Mouse (Mus musculus) kidney, embryonic 15.5 days (tissue): ENCODE results near the gene Tesc. TPM values are rescaled to one million over a fixed set of nuclear protein-coding genes. Genes with fewer than 3 reads are reported as not detected.

Source experiments
- ATAC-seq: fragments of 200-750 bp; cut with Nextera tagmentation; replicated peaks from 2 replicates; pipeline ENCODE4 v1.8.0; 2017; ENCODE audit warnings: moderate TSS enrichment; ENCODE audit not compliant: low FRiP score
- H3K27ac ChIP-seq: fragments of 300-500 bp; sonication (generic); 2 replicates; pipeline ENCODE4 v1.5.1; 2015; ENCODE audit warnings: mild to moderate bottlenecking, inconsistent platforms
- H3K27me3 ChIP-seq: fragments of 300-500 bp; sonication (generic); 2 replicates; pipeline ENCODE4 v1.6.1; 2015; ENCODE audit warnings: inconsistent platforms
- H3K36me3 ChIP-seq: fragments of 300-500 bp; sonication (generic); 2 replicates; pipeline ENCODE4 v1.6.1; 2015; ENCODE audit warnings: inconsistent platforms
- H3K4me1 ChIP-seq: fragments of 300-500 bp; sonication (generic); 2 replicates; pipeline ENCODE4 v1.6.1; 2015; ENCODE audit warnings: inconsistent platforms
- H3K4me2 ChIP-seq: fragments of 300-500 bp; sonication (generic); 2 replicates; pipeline ENCODE4 v1.6.1; 2015; ENCODE audit warnings: moderate library complexity, mild to moderate bottlenecking, inconsistent platforms
- H3K4me3 ChIP-seq: fragments of 300-500 bp; sonication (generic); replicated peaks from 2 replicates; pipeline ENCODE4 v1.5.1; 2015; ENCODE audit warnings: mild to moderate bottlenecking, inconsistent platforms
- H3K9ac ChIP-seq: fragments of 300-500 bp; sonication (generic); 2 replicates; pipeline ENCODE4 v1.6.1; 2015; ENCODE audit warnings: mild to moderate bottlenecking, inconsistent platforms
- H3K9me3 ChIP-seq: fragments of 300-500 bp; sonication (generic); replicated peaks from 2 replicates; pipeline ENCODE4 v1.6.1; 2016; ENCODE audit warnings: inconsistent platforms
- WGBS: fragments of 180-500 bp; shearing (Covaris S2); methylation state at CpG from one replicate; pipeline ENCODE4 v1.1.7; 2015; ENCODE audit warnings: mixed read lengths; 5-methylcytosine and 5-hydroxymethylcytosine counted together
- polyA plus RNA-seq: library from polyadenylated mRNA; unstranded; fragments of >200 nt; fragmentation: Nextera tagmentation; extraction: Ambion mirVana; gene quantifications from 2 replicates; pipeline ENCODE4 v1.2.1, GENCODE M21; 2015

Gene Tesc
- polyA plus RNA-seq, 1 experiment from 2014 or later = 17.1 TPM

DNA sequence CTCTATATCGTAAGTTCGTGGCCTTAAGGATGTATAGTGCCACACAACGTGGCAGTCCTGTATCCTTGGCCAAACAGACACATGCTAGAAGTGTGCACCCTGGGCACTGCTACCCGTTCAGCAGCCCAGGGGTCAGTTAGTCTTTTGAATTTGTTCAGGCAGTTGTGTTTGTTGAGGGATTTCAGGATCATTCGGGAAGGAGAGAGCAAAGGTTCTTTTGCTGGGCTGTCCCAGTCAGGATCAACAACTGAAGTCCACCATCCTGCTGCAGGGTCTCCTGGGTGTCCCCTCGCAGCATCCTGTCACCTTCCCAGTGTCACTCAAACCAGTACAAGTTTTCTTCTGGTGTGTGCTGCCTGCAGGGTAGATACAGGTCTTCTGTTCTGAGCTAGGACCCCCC, 31.0 kb upstream of the Tesc start:
- no peak for ATAC-seq
- H3K4me3 ChIP-seq = no peak overlapping the region
- H3K36me3 ChIP-seq = peaks cover 100% of the 10 kb centered on the region
- no peaks in the 10 kb centered on the region for H3K27me3 ChIP-seq
- WGBS = 92% methylated on average over 6 of the region's 6 CpGs
- no peak overlapping the region for H3K4me2 ChIP-seq
- H3K9me3 ChIP-seq = no peaks in the 10 kb centered on the region
- H3K9ac ChIP-seq = no peak overlapping the region
- H3K27ac ChIP-seq = no peak overlapping the region
- no peaks in the 10 kb centered on the region for H3K4me1 ChIP-seq

DNA sequence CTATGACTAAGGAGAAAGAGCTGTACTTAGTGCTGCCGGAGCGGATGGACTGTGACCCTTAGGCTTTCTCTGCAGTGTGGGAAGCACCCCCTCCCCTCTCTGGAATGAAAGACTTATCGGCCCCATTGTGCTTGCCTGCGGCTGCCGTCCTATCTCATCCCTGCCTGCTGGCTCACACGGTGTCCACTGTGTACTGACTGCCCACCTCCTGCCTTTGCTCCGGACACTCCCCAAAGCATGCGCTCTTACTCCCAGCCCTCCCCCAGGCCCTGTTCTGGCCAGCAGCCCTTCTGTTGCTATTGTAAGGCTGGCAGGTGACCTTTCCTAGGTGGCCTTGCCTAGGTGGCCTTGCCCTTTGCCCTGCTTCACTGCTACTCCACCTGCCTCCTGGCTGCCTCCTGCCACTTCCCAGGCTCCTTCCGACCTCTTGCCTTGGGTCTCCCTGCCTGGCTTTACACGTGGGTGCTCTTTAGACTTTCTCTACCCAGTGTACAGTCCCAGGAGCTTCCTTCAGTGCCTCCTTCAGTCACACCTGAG, 30.0 kb upstream of the Tesc start:
- ATAC-seq = no peak
- WGBS = 73% methylated on average over 10 of the region's 10 CpGs
- no peak overlapping the region for H3K4me3 ChIP-seq
- H3K36me3 ChIP-seq = peaks cover 100% of the 10 kb centered on the region
- H3K9ac ChIP-seq = no peak overlapping the region
- H3K9me3 ChIP-seq = no peaks in the 10 kb centered on the region
- no peak overlapping the region for H3K27ac ChIP-seq
- H3K4me2 ChIP-seq = no peak overlapping the region
- no peaks in the 10 kb centered on the region for H3K4me1 ChIP-seq
- H3K27me3 ChIP-seq = no peaks in the 10 kb centered on the region

DNA sequence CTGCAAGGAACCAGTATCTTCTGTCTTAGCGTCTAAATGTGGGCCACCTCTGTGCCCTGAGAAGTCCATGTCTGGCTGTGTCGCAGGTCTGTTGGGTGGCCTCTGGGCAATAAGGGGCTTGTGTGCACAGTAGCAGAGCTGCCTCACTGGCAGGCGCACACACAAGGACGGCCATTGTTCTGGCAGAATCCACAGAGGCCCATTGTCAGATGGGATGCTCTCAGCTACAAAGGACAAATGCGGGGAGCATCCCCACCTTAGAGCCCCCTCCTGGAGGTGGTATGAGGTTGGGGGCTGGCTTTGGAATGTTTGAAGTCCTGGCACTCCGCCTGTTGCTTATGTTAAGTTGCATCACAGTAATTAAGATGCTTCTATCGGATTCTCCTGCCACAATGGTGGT, 28.5 kb upstream of the Tesc start:
- WGBS = 89% methylated on average over 7 of the region's 7 CpGs
- ATAC-seq = no peak

DNA sequence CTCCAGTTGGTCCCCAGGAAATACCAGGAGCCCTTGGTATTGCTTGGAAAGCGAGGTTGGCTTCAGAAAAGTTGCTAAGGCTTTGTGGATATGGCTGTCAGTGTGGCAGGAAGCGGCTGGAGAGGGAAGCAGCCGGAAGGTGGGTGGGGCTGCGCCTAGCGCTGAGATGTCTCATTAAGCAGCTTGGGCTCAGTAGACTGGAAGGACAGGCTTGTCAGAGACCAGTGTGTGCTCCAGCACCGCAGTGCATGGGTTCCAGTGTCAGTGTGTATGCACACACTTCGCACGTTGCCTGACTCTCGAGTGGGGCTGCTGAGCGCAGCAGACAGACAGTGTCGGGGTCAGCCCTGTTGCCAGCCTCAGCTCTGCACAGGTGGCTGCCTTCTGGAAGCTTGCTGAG, 28.0 kb upstream of the Tesc start:
- no peaks in the 10 kb centered on the region for H3K27me3 ChIP-seq
- ATAC-seq = no peak
- no peaks in the 10 kb centered on the region for H3K9me3 ChIP-seq
- H3K27ac ChIP-seq = no peak overlapping the region
- H3K4me1 ChIP-seq = no peaks in the 10 kb centered on the region
- 81% methylated on average over 11 of the region's 11 CpGs for WGBS
- peaks cover 100% of the 10 kb centered on the region for H3K36me3 ChIP-seq
- H3K9ac ChIP-seq = no peak overlapping the region
- H3K4me2 ChIP-seq = no peak overlapping the region
- H3K4me3 ChIP-seq = no peak overlapping the region

More for the DNA sequence above, 28.5 kb upstream of the Tesc start:
- Histone ChIP-seq H3K9me3 (no peaks in the 10 kb centered on the region), H3K9ac (no peak overlapping the region), H3K4me2 (no peak overlapping the region), H3K4me3 (no peak overlapping the region), H3K36me3 (peaks cover 100% of the 10 kb centered on the region), H3K27ac (no peak overlapping the region), H3K27me3 (no peaks in the 10 kb centered on the region), H3K4me1 (no peaks in the 10 kb centered on the region)

DNA sequence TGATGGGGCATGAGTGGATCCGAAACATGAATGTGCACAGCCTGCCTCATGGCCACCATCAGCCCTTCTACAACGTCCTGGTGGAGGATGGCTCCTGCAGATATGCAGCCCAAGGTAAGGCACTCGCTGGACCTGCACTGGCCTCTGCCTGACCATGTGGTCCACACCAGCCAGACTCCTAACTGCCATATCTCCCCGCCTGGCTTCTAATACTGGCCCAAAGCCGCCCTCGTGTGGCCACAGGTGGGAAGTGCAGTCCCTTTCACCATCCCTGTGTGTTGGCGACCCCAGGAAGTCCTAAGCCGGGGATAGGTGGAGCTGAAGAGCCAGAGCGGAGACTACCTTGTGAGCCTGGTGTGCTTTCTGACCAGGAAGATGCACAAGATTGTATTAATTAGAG, 25.5 kb upstream of the Tesc start:
- Histone ChIP-seq H3K9me3 (no peaks in the 10 kb centered on the region), H3K4me2 (no peak overlapping the region), H3K4me1 (no peaks in the 10 kb centered on the region), H3K36me3 (peaks cover 98% of the 10 kb centered on the region), H3K4me3 (no peak overlapping the region), H3K27me3 (no peaks in the 10 kb centered on the region), H3K9ac (no peak overlapping the region), H3K27ac (no peak overlapping the region)
- ATAC-seq = no peak
- 33% methylated on average over 9 of the region's 9 CpGs for WGBS

DNA sequence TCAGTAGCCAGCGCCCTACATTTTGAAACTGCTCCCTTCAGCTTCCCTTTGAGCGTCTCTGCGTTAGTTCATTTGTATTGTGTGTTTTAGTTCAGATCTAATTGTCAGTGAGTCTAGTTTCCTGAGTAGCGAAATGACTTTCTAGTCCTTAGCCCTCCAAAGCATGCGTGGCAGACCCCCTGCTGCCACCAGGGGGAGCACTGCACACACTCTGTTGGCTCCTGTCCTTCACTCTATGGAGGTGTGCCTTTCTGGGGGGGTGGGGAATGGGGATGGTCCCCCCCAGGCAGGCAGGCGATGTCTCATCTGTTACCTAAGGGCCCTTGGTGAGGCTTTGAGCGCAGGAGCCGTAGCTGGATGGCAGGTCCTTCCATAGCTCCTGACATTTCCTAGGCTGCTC, 22.9 kb upstream of the Tesc start:
- Histone ChIP-seq H3K4me1 (peaks cover 8% of the 10 kb centered on the region), H3K9me3 (no peaks in the 10 kb centered on the region), H3K36me3 (peaks cover 98% of the 10 kb centered on the region), H3K4me3 (no peak overlapping the region), H3K4me2 (no peak overlapping the region), H3K9ac (no peak overlapping the region), H3K27me3 (no peaks in the 10 kb centered on the region), H3K27ac (no peak overlapping the region)
- 79% methylated on average over 8 of the region's 8 CpGs for WGBS
- no peak for ATAC-seq

DNA sequence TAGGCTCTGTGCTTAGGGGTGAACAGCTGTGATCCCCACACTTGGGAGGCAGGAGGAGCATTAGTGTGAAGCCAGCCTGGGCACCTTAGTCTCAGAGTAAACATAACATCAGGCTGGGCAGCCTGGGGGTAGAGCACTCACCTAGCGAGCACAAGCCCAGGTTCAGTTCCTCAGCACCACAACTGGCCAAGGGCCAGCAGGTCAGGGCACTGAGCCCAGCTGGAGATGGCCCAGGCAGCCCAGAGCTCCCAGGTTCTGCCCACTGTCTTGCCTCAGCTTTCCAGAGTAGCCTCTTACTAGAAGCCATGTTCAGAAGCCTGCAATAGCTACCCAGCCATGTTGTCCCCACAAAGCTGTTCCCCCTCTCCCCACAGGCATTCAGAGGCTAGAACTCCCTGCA, 21.8 kb upstream of the Tesc start:
- H3K4me2 ChIP-seq = no peak overlapping the region
- 100% methylated on average over 1 of the region's 1 CpGs for WGBS
- no peak overlapping the region for H3K9ac ChIP-seq
- no peak overlapping the region for H3K4me3 ChIP-seq
- peaks cover 96% of the 10 kb centered on the region for H3K36me3 ChIP-seq
- no peak for ATAC-seq
- no peaks in the 10 kb centered on the region for H3K9me3 ChIP-seq
- H3K27me3 ChIP-seq = no peaks in the 10 kb centered on the region
- H3K4me1 ChIP-seq = peaks cover 8% of the 10 kb centered on the region
- H3K27ac ChIP-seq = no peak overlapping the region

DNA sequence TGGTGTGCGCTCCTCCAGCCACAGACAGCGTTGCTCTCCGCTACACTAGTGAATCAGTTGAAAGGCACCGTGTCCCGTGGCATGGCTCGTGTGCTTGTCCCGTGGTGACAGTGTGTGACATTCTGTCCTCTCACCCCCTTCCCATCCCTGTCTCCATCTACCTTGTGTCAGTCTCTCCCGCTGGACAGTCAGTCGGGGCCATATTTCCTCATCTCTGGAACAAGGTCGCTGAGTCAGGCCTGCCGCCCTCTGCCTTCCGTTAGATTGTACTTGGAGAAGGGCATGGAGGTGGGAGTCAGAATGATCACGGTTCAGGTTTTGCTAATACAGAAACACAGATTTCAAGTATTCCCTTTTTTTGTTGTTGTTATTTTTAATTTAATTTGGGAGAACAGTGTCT, 19.2 kb upstream of the Tesc start:
- Histone ChIP-seq H3K27ac (no peak overlapping the region), H3K27me3 (no peaks in the 10 kb centered on the region), H3K4me2 (no peak overlapping the region), H3K36me3 (peaks cover 73% of the 10 kb centered on the region), H3K4me1 (peaks cover 8% of the 10 kb centered on the region), H3K9ac (no peak overlapping the region), H3K9me3 (no peaks in the 10 kb centered on the region), H3K4me3 (no peak overlapping the region)
- WGBS = 88% methylated on average over 13 of the region's 13 CpGs
- no peak for ATAC-seq

DNA sequence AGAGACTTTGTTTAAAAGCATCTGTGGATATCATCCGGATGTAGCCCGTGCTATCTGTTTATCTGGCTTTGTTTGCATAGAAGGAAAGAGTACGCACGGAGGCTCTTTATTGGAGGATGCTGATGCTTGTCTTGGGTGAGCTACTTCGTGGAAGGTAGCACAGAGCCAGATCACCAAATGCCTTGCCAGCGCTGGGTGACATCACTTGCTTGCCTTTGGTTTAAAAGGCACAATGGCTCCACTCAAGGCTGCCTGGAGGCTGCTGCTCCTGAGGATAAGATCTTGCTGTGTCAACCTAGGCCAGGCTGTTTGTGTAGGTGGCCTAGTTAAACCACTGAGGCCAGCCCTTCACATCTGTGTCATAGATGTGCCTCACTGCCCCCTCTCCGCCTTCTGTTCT, 16.7 kb upstream of the Tesc start:
- 78% methylated on average over 7 of the region's 7 CpGs for WGBS
- no peak overlapping the region for H3K27ac ChIP-seq
- no peak overlapping the region for H3K9ac ChIP-seq
- H3K4me2 ChIP-seq = no peak overlapping the region
- H3K27me3 ChIP-seq = no peaks in the 10 kb centered on the region
- peaks cover 17% of the 10 kb centered on the region for H3K4me1 ChIP-seq
- H3K9me3 ChIP-seq = no peaks in the 10 kb centered on the region
- no peak for ATAC-seq
- peaks cover 49% of the 10 kb centered on the region for H3K36me3 ChIP-seq
- no peak overlapping the region for H3K4me3 ChIP-seq

DNA sequence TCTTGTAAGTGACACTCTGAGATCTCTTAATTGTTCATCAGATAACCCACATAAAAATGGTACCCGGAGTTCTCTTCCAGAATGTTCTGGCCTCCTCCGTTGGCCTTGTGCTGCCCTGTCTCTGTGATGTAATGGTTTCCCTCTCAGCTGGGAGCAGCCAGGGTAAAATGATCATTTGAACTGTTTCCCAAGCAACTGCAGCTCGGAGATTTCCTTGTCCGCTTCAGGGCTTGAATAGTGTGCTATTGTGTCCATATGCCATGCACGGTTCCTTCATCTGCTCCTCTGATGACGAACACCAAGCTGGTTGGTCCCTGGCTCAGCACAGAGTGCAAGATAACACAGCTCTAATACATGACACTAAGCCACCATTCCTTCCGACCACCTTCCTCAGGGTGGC, 15.7 kb upstream of the Tesc start:
- no peak overlapping the region for H3K4me3 ChIP-seq
- peaks cover 40% of the 10 kb centered on the region for H3K36me3 ChIP-seq
- ATAC-seq = no peak
- peaks cover 17% of the 10 kb centered on the region for H3K4me1 ChIP-seq
- no peak overlapping the region for H3K9ac ChIP-seq
- no peak overlapping the region for H3K27ac ChIP-seq
- no peaks in the 10 kb centered on the region for H3K27me3 ChIP-seq
- no peaks in the 10 kb centered on the region for H3K9me3 ChIP-seq
- H3K4me2 ChIP-seq = no peak overlapping the region
- WGBS = 75% methylated on average over 7 of the region's 7 CpGs

DNA sequence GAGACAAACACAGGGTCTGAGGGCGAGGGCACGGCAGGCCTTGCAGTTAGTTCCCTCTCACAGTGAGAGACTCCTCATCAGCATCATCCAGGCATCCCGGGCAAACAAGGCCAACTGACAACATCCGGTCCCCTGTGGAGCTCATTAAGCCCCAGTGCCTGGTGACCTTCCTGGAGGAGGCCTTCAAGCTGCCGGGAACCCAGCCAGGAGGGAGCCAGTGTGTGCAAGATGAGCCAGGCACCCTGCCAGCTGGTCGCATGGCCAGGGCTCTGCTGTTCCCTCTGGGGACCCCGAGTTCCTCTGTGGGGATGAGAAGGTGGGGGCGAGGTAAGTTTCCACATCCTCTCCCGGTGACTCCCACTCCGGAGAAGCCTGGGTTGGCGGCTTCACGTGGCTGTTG, 12.5 kb upstream of the Tesc start:
- no peak overlapping the region for H3K9ac ChIP-seq
- peaks cover 11% of the 10 kb centered on the region; the same call in 1 of the 2 replicates for H3K36me3 ChIP-seq
- peaks cover 18% of the 10 kb centered on the region for H3K4me1 ChIP-seq
- no peak overlapping the region for H3K4me3 ChIP-seq
- H3K27me3 ChIP-seq = 0 out of 2 replicates have a peak, but pooled peaks cover 4% of the 10 kb centered on the region
- no peak for ATAC-seq
- no peak overlapping the region for H3K4me2 ChIP-seq
- WGBS = 21% methylated on average over 12 of the region's 12 CpGs
- 0 out of 2 replicates have a peak overlapping the region, but pooled peaks have one; percentile 6 for H3K27ac ChIP-seq
- H3K9me3 ChIP-seq = no peaks in the 10 kb centered on the region

DNA sequence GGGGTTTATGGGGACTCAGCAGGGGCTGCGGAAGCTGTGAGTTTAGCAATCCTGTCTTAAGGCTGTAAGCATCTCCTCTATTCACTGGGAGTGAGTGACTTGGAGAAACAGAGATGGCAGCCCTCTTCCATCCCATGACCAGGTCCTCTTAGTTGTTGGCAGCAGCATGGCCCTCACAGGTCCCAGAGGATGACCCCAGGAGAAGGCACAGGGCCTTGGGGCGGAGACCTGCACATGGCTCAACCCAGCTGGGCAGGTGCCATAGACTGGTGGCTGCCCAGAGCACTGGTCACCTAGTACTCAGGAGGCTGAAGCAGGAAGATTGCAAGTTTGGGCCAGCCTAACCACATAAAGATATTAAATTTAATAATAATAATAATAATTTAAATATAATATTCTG, 11.9 kb upstream of the Tesc start:
- Histone ChIP-seq H3K4me1 (peaks cover 18% of the 10 kb centered on the region), H3K4me2 (no peak overlapping the region), H3K9me3 (no peaks in the 10 kb centered on the region), H3K9ac (no peak overlapping the region), H3K36me3 (peaks cover 4% of the 10 kb centered on the region; the same call in 1 of the 2 replicates), H3K4me3 (no peak overlapping the region), H3K27me3 (0 out of 2 replicates have a peak, but pooled peaks cover 4% of the 10 kb centered on the region), H3K27ac (no peak overlapping the region)
- 80% methylated on average over 2 of the region's 2 CpGs for WGBS
- no peak for ATAC-seq

DNA sequence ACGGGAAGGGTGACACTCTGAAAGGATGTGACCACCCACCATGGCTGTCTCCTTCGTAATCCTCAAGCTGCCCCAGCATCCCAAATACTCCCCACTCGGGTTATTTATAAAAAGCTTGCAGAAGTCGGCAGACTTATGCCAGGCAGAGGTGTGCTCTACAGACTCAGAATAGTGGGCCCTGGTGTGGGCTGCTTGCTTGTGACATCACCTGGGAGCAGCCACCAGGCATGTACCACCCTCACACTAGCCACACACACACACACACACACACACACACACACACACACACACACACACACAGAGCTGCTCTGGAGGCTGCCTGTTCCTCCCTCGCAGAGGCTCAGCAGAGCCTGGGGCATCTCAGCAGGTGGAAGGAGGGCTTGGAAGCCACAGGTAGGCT, 10.0 kb upstream of the Tesc start:
- Histone ChIP-seq H3K27me3 (0 out of 2 replicates have a peak, but pooled peaks cover 4% of the 10 kb centered on the region), H3K9ac (no peak overlapping the region), H3K36me3 (no peaks in the 10 kb centered on the region), H3K27ac (no peak overlapping the region), H3K9me3 (no peaks in the 10 kb centered on the region), H3K4me3 (no peak overlapping the region), H3K4me1 (peaks cover 18% of the 10 kb centered on the region), H3K4me2 (no peak overlapping the region)
- ATAC-seq = no peak
- WGBS = 58% methylated on average over 5 of the region's 5 CpGs
